8 mouse cellular contexts compared by ENCODE assay signal in the genomic region with DNA sequence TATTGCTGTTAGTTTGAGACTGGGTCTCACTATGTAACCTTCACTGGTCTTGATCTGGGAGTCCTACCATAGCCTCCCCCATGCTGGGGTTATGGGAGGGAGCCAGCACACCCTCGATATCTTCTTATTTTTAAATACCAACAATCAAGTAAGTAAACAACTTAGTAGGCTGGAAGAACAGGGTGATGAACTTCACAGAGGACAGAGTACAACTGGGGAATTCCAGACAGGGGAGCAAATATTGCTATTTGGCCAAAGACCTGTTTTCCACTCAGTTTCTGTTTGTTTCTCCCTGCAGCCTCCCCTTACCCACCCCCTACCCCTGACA. TPM values are rescaled to one million over a fixed set of nuclear protein-coding genes. Genes with fewer than 3 reads are reported as not detected.
DNase-seq lines count a peak whose midpoint lies in the region; ATAC-seq and TF ChIP-seq lines count a peak whose summit lies in the region.

No protein-coding gene starts in this region.

- H3K36me3 ChIP-seq in lung, postnatal 0 days (ENCODE audit: insufficient read depth, low read length) = no peaks in the 10 kb centered on the region
- peaks cover 5% of the 10 kb centered on the region; the same call in 1 of the 2 replicates for H3K36me3 ChIP-seq in limb, embryonic 15.5 days
- no peaks in the 10 kb centered on the region for H3K36me3 ChIP-seq in stomach, postnatal 0 days (ENCODE audit: control insufficient read depth, insufficient read depth, low read length)

- no peak for TF ChIP-seq CTCF in lung, postnatal 0 days (IDR thresholded peaks at IDR 0.05)
- no peak for TF ChIP-seq CTCF in stomach, postnatal 0 days (IDR thresholded peaks at IDR 0.05; ENCODE audit: low read depth)

- H3K9ac ChIP-seq in lung, postnatal 0 days (replicated peaks; ENCODE audit: low read depth) = 0 out of 2 replicates have a peak overlapping the region, but pooled peaks have one; percentile 37
- peak overlapping the region; percentile 65; the same call in 1 of the 2 replicates for H3K9ac ChIP-seq in limb, embryonic 15.5 days
- 0 out of 2 replicates have a peak overlapping the region, but pooled peaks have one; percentile 65 for H3K9ac ChIP-seq in stomach, postnatal 0 days (ENCODE audit: low read length)

- TF ChIP-seq EP300 in lung, postnatal 0 days (IDR thresholded peaks at IDR 0.05) = no peak
- no peak for TF ChIP-seq EP300 in stomach, postnatal 0 days (optimal IDR thresholded peaks at IDR 0.05)

- H3K27me3 ChIP-seq in lung, postnatal 0 days (replicated peaks; ENCODE audit: insufficient read depth, low read length) = no peaks in the 10 kb centered on the region
- H3K27me3 ChIP-seq in limb, embryonic 15.5 days = no peaks in the 10 kb centered on the region
- H3K27me3 ChIP-seq in stomach, postnatal 0 days (ENCODE audit: control insufficient read depth, insufficient read depth, low read length) = no peaks in the 10 kb centered on the region

- peaks cover 5% of the 10 kb centered on the region; the same call in 1 of the 2 replicates for H3K4me1 ChIP-seq in lung, postnatal 0 days (ENCODE audit: insufficient read depth, low read depth, low read length)
- peaks cover 23% of the 10 kb centered on the region for H3K4me1 ChIP-seq in limb, embryonic 15.5 days
- no peaks in the 10 kb centered on the region; the same call in 1 of the 2 replicates for H3K4me1 ChIP-seq in stomach, postnatal 0 days (replicated peaks; ENCODE audit: control insufficient read depth, insufficient read depth)

- peak; percentile 60 for DNase-seq in cerebellum, adult 11-12 months
- DNase-seq in cerebellum, adult 18-20 months = no peak
- DNase-seq in lung, postnatal 0 days (ENCODE audit: low spot score) = no peak
- no peak for DNase-seq in lung, postnatal 10 days
- no peak for DNase-seq in stomach, postnatal 0 days (ENCODE audit: low spot score)
- no peak for DNase-seq in spleen, postnatal 4 days (ENCODE audit: low spot score in 2 of 2)

- H3K4me2 ChIP-seq in lung, postnatal 0 days (replicated peaks; ENCODE audit: low read depth, low read length) = peak overlapping the region; percentile 93
- H3K4me2 ChIP-seq in limb, embryonic 15.5 days = peak overlapping the region; percentile 84
- peak overlapping the region; percentile 88 for H3K4me2 ChIP-seq in stomach, postnatal 0 days (replicated peaks; ENCODE audit: low read depth)

- no peaks in the 10 kb centered on the region for H3K9me3 ChIP-seq in lung, postnatal 0 days (ENCODE audit: low read length)
- no peaks in the 10 kb centered on the region for H3K9me3 ChIP-seq in limb, embryonic 15.5 days
- H3K9me3 ChIP-seq in stomach, postnatal 0 days (ENCODE audit: control insufficient read depth, low read length) = no peaks in the 10 kb centered on the region

- peak overlapping the region; percentile 56; the same call in 1 of the 2 replicates for H3K4me3 ChIP-seq in lung, postnatal 0 days (ENCODE audit: low read depth, low read length)
- peak overlapping the region; percentile 69 for H3K4me3 ChIP-seq in limb, embryonic 15.5 days
- peak overlapping the region; percentile 60 for H3K4me3 ChIP-seq in stomach, postnatal 0 days (ENCODE audit: low read depth, low read length)

- H3K27ac ChIP-seq in lung, postnatal 0 days (ENCODE audit: low read length) = peak overlapping the region; percentile 79; the same call in 1 of the 2 replicates
- no peak overlapping the region for H3K27ac ChIP-seq in limb, embryonic 15.5 days
- no peak overlapping the region for H3K27ac ChIP-seq in stomach, postnatal 0 days (replicated peaks)

- ATAC-seq in lung, postnatal 0 days = no peak
- no peak for ATAC-seq in limb, embryonic 15.5 days (ENCODE audit: insufficient number of reproducible peaks, low FRiP score, low TSS enrichment, low read depth)
- no peak for ATAC-seq in stomach, postnatal 0 days (ENCODE audit: low FRiP score, low TSS enrichment)
- ATAC-seq in monocyte, adult 5-6 weeks (replicated peaks; ENCODE audit: insufficient number of reproducible peaks, low FRiP score, low TSS enrichment, poor library complexity, severe bottlenecking) = no peak

- WGBS in lung, postnatal 0 days = 21% methylated on average over 1 of the region's 1 CpGs
- WGBS in limb, embryonic 15.5 days = 68% methylated on average over 1 of the region's 1 CpGs
- WGBS in stomach, postnatal 0 days = 22% methylated on average over 1 of the region's 1 CpGs

RNA-seq across cellular contexts. Expression of gene 1600014C10Rik, which starts 1.4 kb away (rescaled TPM):
- polyA plus RNA-seq in lung, postnatal 0 days (2015; fragmentation: Nextera tagmentation; extraction: Ambion mirVana) = 15.0 and 16.0 TPM in 2 replicates
- polyA plus RNA-seq in limb, embryonic 15.5 days (2015; fragmentation: Nextera tagmentation; extraction: Ambion mirVana) = 16.5 and 17.6 TPM in 2 replicates
- 9.6 and 10.3 TPM in 2 replicates for polyA plus RNA-seq in stomach, postnatal 0 days (2015; fragmentation: Nextera tagmentation; extraction: Ambion mirVana)
- 14.8 to 15.5 TPM (median 15.0 TPM) in 3 replicates for total RNA-seq in monocyte, adult 5-6 weeks (2017)

RNA-seq across cellular contexts. Expression of gene Plekhf1, which starts 43.4 kb away (rescaled TPM):
- 2.5 and 3.9 TPM in 2 replicates for polyA plus RNA-seq in lung, postnatal 0 days (2015; fragmentation: Nextera tagmentation; extraction: Ambion mirVana)
- 5.4 and 7.2 TPM in 2 replicates for polyA plus RNA-seq in limb, embryonic 15.5 days (2015; fragmentation: Nextera tagmentation; extraction: Ambion mirVana)
- 1.9 and 2.0 TPM in 2 replicates for polyA plus RNA-seq in stomach, postnatal 0 days (2015; fragmentation: Nextera tagmentation; extraction: Ambion mirVana)
- total RNA-seq in monocyte, adult 5-6 weeks (2017) = 1.4 to 5.3 TPM (median 1.6 TPM) in 3 replicates
